Mouse (Mus musculus) erythroblast, embryonic 14.5 days (primary cell): ENCODE data around the gene Ppp1cb. TPM values are rescaled to one million over a fixed set of nuclear protein-coding genes. Genes with fewer than 3 reads are reported as not detected.

Experiments
- H3K27me3 ChIP-seq: 2 replicates; pipeline ENCODE4 v1.6.1; 2012; ENCODE audit warnings: inconsistent platforms; ENCODE audit not compliant: control insufficient read depth
- H3K36me3 ChIP-seq: 2 replicates; pipeline ENCODE4 v1.6.1; 2012; ENCODE audit warnings: mild to moderate bottlenecking, inconsistent platforms; ENCODE audit not compliant: control insufficient read depth
- H3K4me1 ChIP-seq: 2 replicates; pipeline ENCODE4 v1.6.1; 2012; ENCODE audit warnings: inconsistent platforms; ENCODE audit not compliant: control insufficient read depth
- H3K4me3 ChIP-seq: replicated peaks from 2 replicates; pipeline ENCODE3; 2012; ENCODE audit warnings: moderate library complexity, mild to moderate bottlenecking, inconsistent platforms
- H3K9me3 ChIP-seq: 2 replicates; pipeline ENCODE4 v1.6.1; 2012; ENCODE audit warnings: low read length, inconsistent platforms, mixed read lengths; ENCODE audit not compliant: control insufficient read depth
- GATA1 ChIP-seq: IDR thresholded peaks from 2 replicates; pipeline ENCODE4 v1.6.1; 2012; ENCODE audit warnings: low read length, inconsistent platforms, mixed read lengths
- TAL1 ChIP-seq: IDR thresholded peaks from 3 replicates; pipeline ENCODE4 v1.6.1; 2012; ENCODE audit warnings: low read length, inconsistent platforms, mixed read lengths
- polyA plus RNA-seq: library from polyadenylated mRNA; stranded (reverse); fragments of >175 nt; gene quantifications from 2 replicates; pipeline ENCODE4 v1.2.3, GENCODE M21; 2012

Ppp1cb gene
- 2.6 and 3.2 TPM in 2 replicates for polyA plus RNA-seq

- Histone ChIP-seq H3K9me3 (no peaks in the 10 kb centered on the region), H3K27me3 (peaks cover 15% of the 10 kb centered on the region), H3K4me1 (peaks cover 36% of the 10 kb centered on the region), H3K36me3 (peaks cover 9% of the 10 kb centered on the region), H3K4me3 (peak within 1 kb of the TSS; percentile 73)
- TF ChIP-seq TAL1, result no peak
These were observed at the start of gene Ppp1cb for GRCm38 (mm10) chr5:32458408-32459143. TSS of gene Ppp1cb (plus strand) at chr5:32458843.

GRCm38 (mm10) chr5:32409747-32410146 is 48.9 kb upstream of the Ppp1cb start:
- no peaks in the 10 kb centered on the region for H3K9me3 ChIP-seq
- no peaks in the 10 kb centered on the region for H3K36me3 ChIP-seq
- H3K4me1 ChIP-seq, result peaks cover 3% of the 10 kb centered on the region; the same call in 1 of the 2 replicates
- H3K27me3 ChIP-seq, result no peaks in the 10 kb centered on the region
- no peak overlapping the region for H3K4me3 ChIP-seq
- no peak for TF ChIP-seq GATA1
- no peak for TF ChIP-seq TAL1

GRCm38 (mm10) chr5:32410954-32411688 is 47.5 kb upstream of the Ppp1cb start:
- Histone ChIP-seq H3K36me3 (no peaks in the 10 kb centered on the region), H3K27me3 (no peaks in the 10 kb centered on the region), H3K4me3 (no peak overlapping the region), H3K9me3 (no peaks in the 10 kb centered on the region), H3K4me1 (peaks cover 3% of the 10 kb centered on the region; the same call in 1 of the 2 replicates)
- no peak for TF ChIP-seq GATA1
- TF ChIP-seq TAL1, result no peak

GRCm38 (mm10) chr5:32412186-32412950 is 46.3 kb upstream of the Ppp1cb start:
- peaks cover 3% of the 10 kb centered on the region; the same call in 1 of the 2 replicates for H3K4me1 ChIP-seq
- H3K27me3 ChIP-seq, result no peaks in the 10 kb centered on the region
- no peak for TF ChIP-seq TAL1
- TF ChIP-seq GATA1, result no peak
- H3K4me3 ChIP-seq, result no peak overlapping the region
- no peaks in the 10 kb centered on the region for H3K36me3 ChIP-seq
- no peaks in the 10 kb centered on the region for H3K9me3 ChIP-seq

GRCm38 (mm10) chr5:32413083-32413482 is 45.6 kb upstream of the Ppp1cb start:
- TF ChIP-seq TAL1 (no peak), GATA1 (no peak)
- Histone ChIP-seq H3K4me1 (peaks cover 3% of the 10 kb centered on the region; the same call in 1 of the 2 replicates), H3K4me3 (no peak overlapping the region), H3K36me3 (no peaks in the 10 kb centered on the region), H3K9me3 (no peaks in the 10 kb centered on the region), H3K27me3 (no peaks in the 10 kb centered on the region)

- no peaks in the 10 kb centered on the region for H3K9me3 ChIP-seq
- H3K36me3 ChIP-seq, result no peaks in the 10 kb centered on the region
- H3K4me1 ChIP-seq, result peaks cover 3% of the 10 kb centered on the region; the same call in 1 of the 2 replicates
- no peaks in the 10 kb centered on the region for H3K27me3 ChIP-seq
- no peak overlapping the region for H3K4me3 ChIP-seq
- TF ChIP-seq TAL1, result no peak
- TF ChIP-seq GATA1, result no peak
These were observed 45.1 kb upstream of the Ppp1cb start for GRCm38 (mm10) chr5:32413569-32413968.

- no peaks in the 10 kb centered on the region for H3K27me3 ChIP-seq
- no peak for TF ChIP-seq TAL1
- no peak for TF ChIP-seq GATA1
- peaks cover 3% of the 10 kb centered on the region; the same call in 1 of the 2 replicates for H3K4me1 ChIP-seq
- H3K36me3 ChIP-seq, result no peaks in the 10 kb centered on the region
- H3K4me3 ChIP-seq, result no peak overlapping the region
- no peaks in the 10 kb centered on the region for H3K9me3 ChIP-seq
These were observed 44.1 kb upstream of the Ppp1cb start for GRCm38 (mm10) chr5:32414461-32414985.

- Histone ChIP-seq H3K36me3 (no peaks in the 10 kb centered on the region), H3K9me3 (no peaks in the 10 kb centered on the region), H3K4me3 (no peak overlapping the region), H3K27me3 (no peaks in the 10 kb centered on the region), H3K4me1 (peaks cover 3% of the 10 kb centered on the region; the same call in 1 of the 2 replicates)
- TF ChIP-seq GATA1, result no peak
- TF ChIP-seq TAL1, result no peak
These were observed 43.1 kb upstream of the Ppp1cb start for GRCm38 (mm10) chr5:32415554-32415953.

GRCm38 (mm10) chr5:32416881-32417280 is 41.8 kb upstream of the Ppp1cb start:
- TF ChIP-seq GATA1 (no peak), TAL1 (no peak)
- Histone ChIP-seq H3K9me3 (no peaks in the 10 kb centered on the region), H3K4me1 (peaks cover under 1% of the 10 kb centered on the region), H3K27me3 (no peaks in the 10 kb centered on the region), H3K36me3 (no peaks in the 10 kb centered on the region), H3K4me3 (no peak overlapping the region)
